ENCODE assay signal across 23 mouse cellular contexts in the genomic region with DNA sequence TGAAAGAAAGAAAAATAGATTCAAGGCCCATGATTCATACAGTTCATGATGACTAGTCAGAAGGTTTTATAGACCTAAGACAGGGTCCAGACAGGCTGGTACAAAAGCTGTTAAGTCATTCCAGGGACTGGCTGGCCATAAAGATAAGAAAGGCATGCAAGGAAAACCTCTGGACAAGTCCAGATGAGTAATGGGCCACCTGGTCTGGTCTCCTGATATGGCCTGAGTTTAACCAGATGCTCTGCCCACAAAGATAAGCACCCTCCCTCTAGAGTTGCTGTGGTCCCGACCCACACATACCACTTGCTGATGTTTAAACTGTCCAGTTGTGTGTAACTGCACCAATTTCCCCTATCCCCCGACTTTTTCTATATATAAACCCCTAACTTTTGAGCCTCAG.
DNase-seq lines count a peak whose midpoint lies in the region; TF ChIP-seq lines count a peak whose summit lies in the region.
"Had no signal": no experiment of that assay in that cellular context is flagged by ENCODE, and none has a peak within 500 bp of the region (broad histone marks: within the 10 kb centered on the region; RNA-seq: fewer than 3 reads in every experiment).

No protein-coding gene starts in this region.

- H3K27me3 ChIP-seq in C2C12 (ENCODE audit: control insufficient read depth, insufficient read depth, insufficient read length) (no peaks in the 10 kb centered on the region), myocyte (ENCODE audit: control insufficient read depth, insufficient read depth, insufficient read length) (no peaks in the 10 kb centered on the region)
- no peaks in the 10 kb centered on the region for H3K27me3 ChIP-seq in embryonic facial prominence, embryonic 10.5 days (replicated peaks; ENCODE audit: low read depth, poor library complexity, severe bottlenecking)
- H3K27me3 ChIP-seq: CH12.LX, Patski had no signal

- 64% methylated on average over 2 of the region's 2 CpGs for WGBS in embryonic facial prominence, embryonic 10.5 days

- no peak overlapping the region for H3K27ac ChIP-seq in embryonic facial prominence, embryonic 10.5 days (replicated peaks)

- H3K79me2 ChIP-seq in C2C12 (ENCODE audit: control insufficient read depth, insufficient read depth) (no peaks in the 10 kb centered on the region), myocyte (ENCODE audit: control insufficient read depth, insufficient read depth) (no peaks in the 10 kb centered on the region)

- H3ac ChIP-seq in C2C12 (ENCODE audit: control insufficient read depth, insufficient read length, low read depth) (no peak overlapping the region), myocyte (ENCODE audit: control insufficient read depth, insufficient read length) (no peak overlapping the region)

- DNase-seq in 3T3-L1 (ENCODE audit: low read depth, low spot score) (peak; percentile 48), MN1 (ENCODE audit: low spot score) (peak; percentile 16)
- DNase-seq in spleen, postnatal 14 days (ENCODE audit: low spot score in 2 of 2): no peak
- no peak for DNase-seq in embryonic facial prominence, embryonic 10.5 days (ENCODE audit: low spot score)
- no peak for DNase-seq in urinary bladder, postnatal 25 days (ENCODE audit: low spot score)
- no peak for DNase-seq in kidney, adult 18-20 months
- DNase-seq: adrenal gland, adult 2 months; adrenal gland, adult 8-10 months; adrenal gland, postnatal 10 days; adrenal gland, postnatal 14 days; adrenal gland, postnatal 25 days; adrenal gland, postnatal 36 days; B cell, adult 2 months; cerebellum, adult 11 months; cerebellum, adult 11-12 months; cerebellum, adult 18-20 months; cerebellum, adult 2 months; cerebellum, adult 8-10 months had no signal

- TF ChIP-seq POLR2A in myocyte (IDR thresholded peaks at IDR 0.05; ENCODE audit: insufficient read length, low read depth): no peak

- H3K4me1 ChIP-seq in embryonic facial prominence, embryonic 10.5 days: no peaks in the 10 kb centered on the region

- H3K9me3 ChIP-seq in embryonic facial prominence, embryonic 10.5 days: peaks cover 49% of the 10 kb centered on the region

- TF ChIP-seq CTCF in C2C12 (IDR thresholded peaks at IDR 0.05; ENCODE audit: control insufficient read depth, insufficient read depth, insufficient read length): no peak

- H3K4me3 ChIP-seq in C2C12 (ENCODE audit: insufficient read depth, poor library complexity, severe bottlenecking) (no peak overlapping the region), myocyte (no peak overlapping the region)
- no peak overlapping the region for H3K4me3 ChIP-seq in embryonic facial prominence, embryonic 10.5 days

- H3K36me3 ChIP-seq in C2C12 (ENCODE audit: control insufficient read depth, insufficient read depth) (no peaks in the 10 kb centered on the region), myocyte (ENCODE audit: control insufficient read depth, insufficient read depth) (no peaks in the 10 kb centered on the region)
- no peaks in the 10 kb centered on the region for H3K36me3 ChIP-seq in embryonic facial prominence, embryonic 10.5 days (replicated peaks)
- H3K36me3 ChIP-seq: G1E had no signal

- no peak overlapping the region for H3K4me2 ChIP-seq in myocyte (ENCODE audit: low read depth)

- H3K79me3 ChIP-seq in C2C12 (ENCODE audit: low read depth): no peaks in the 10 kb centered on the region

TF ChIP-seq in C2C12, 6 proteins besides CTCF, POLR2A, EP300 and RAD21:
- TF ChIP-seq USF1 (IDR thresholded peaks at IDR 0.05; ENCODE audit: low read depth) (no peak), MAX (IDR thresholded peaks at IDR 0.05) (no peak), CEBPB (IDR thresholded peaks at IDR 0.05; ENCODE audit: low read depth) (no peak), MYOG (IDR thresholded peaks at IDR 0.05; ENCODE audit: control insufficient read depth, extremely low read depth, insufficient read length) (no peak), MYOD1 (IDR thresholded peaks at IDR 0.05; ENCODE audit: control insufficient read depth, insufficient read length, low read depth) (peak; percentile 95), FOSL1 (IDR thresholded peaks at IDR 0.05; ENCODE audit: insufficient read depth, low read length, poor library complexity, severe bottlenecking) (peak; percentile 26)

TF ChIP-seq in myocyte, 11 proteins besides CTCF, POLR2A, EP300 and RAD21:
- TF ChIP-seq POLR2AphosphoS2 (IDR thresholded peaks at IDR 0.05; ENCODE audit: insufficient read length, low read depth): no peak
- TF ChIP-seq CEBPB (IDR thresholded peaks at IDR 0.05; ENCODE audit: insufficient read depth, poor library complexity, severe bottlenecking): no peak
- TF ChIP-seq MAX (IDR thresholded peaks at IDR 0.05; ENCODE audit: low read depth): no peak
- no peak for TF ChIP-seq REST (IDR thresholded peaks at IDR 0.05; ENCODE audit: insufficient read depth, insufficient read length)
- no peak for TF ChIP-seq MYOG (IDR thresholded peaks at IDR 0.05; ENCODE audit: control insufficient read depth in 1 of 3, insufficient read depth in 1 of 3, insufficient read length in 2 of 3, low read depth in 2 of 3)
- TF ChIP-seq MYOD1 (IDR thresholded peaks at IDR 0.05; ENCODE audit: control insufficient read depth in 1 of 3, insufficient read length in 2 of 3, low read depth in 2 of 3): peak in 2 of 3 experiments; percentile 50 to 55
- TF ChIP-seq TCF12 (IDR thresholded peaks at IDR 0.05; ENCODE audit: insufficient read depth, poor library complexity, severe bottlenecking): peak; percentile 49
TF ChIP-seq in myocyte: peak in this region for 2.

Comparison
In these comparisons a context has a peak if more than half of its experiments do, and no peak if none do; other contexts are left out.
1. DNase-seq: peak in 3T3-L1 (single experiment) and MN1 (single experiment); none in spleen, postnatal 14 days (0 of 2), embryonic facial prominence, embryonic 10.5 days (single experiment), urinary bladder, postnatal 25 days (single experiment) and kidney, adult 18-20 months (single experiment).